Mouse (Mus musculus) gastrocnemius, postnatal 36 days (tissue): ENCODE data around the gene Txk. TPM values are rescaled to one million over a fixed set of nuclear protein-coding genes. Genes with fewer than 3 reads are reported as not detected.
A peak's percentile ranks its signal among the peaks of the same experiment; 100 is the strongest.

ENCODE experiments used
- DNase-seq, 2 experiments: peaks; one replicate each; pipeline ENCODE4 v3.0.0; 2022
- intact Hi-C: fragments of 180-260 bp; cut with DNase I; formaldehyde crosslinking; loops from one replicate; pipeline ENCODE4 v1.15.1; 2025
- total RNA-seq, 2 experiments: library from RNA; stranded (reverse); gene quantifications; 2 replicates each; pipeline ENCODE4 v1.2.3; 2021

Gene Txk
- total RNA-seq, 2 experiments from 2014 or later = 0.15 TPM; not detected in 1

DNA sequence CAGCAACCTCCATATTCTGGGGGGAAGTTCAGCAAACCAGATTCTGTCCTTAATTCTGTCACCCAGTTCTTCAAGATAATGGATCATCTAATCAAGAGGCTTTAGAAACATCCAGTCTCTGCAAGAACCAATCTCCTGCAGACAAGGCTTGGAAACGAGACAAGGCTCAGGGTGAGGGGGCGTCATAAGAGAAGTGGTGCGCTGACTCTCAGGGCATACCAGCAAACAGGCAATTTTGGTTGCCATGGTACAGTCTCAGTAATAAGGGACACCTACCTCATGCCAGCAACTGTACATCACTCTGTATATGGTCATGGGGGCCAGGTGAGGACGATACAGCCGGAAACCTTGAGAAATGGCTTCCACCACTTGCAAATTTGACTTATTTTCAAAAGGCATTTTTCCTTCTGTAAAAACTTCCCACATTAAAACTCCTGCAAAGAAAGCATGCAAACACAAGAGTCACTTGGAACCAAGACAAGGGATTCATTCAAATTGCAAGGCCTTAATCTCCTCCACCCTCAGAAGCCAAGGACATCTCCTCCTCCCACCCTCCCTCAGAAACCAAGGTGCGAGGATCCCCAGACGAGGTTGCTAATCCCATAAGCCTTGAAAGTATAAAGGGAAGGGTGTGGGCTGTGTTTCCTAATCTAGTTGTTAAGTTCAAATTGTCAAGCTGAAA is 53.6 kb downstream of the Txk start:
- no peak for DNase-seq
- intact Hi-C loops = no loop called here

DNA sequence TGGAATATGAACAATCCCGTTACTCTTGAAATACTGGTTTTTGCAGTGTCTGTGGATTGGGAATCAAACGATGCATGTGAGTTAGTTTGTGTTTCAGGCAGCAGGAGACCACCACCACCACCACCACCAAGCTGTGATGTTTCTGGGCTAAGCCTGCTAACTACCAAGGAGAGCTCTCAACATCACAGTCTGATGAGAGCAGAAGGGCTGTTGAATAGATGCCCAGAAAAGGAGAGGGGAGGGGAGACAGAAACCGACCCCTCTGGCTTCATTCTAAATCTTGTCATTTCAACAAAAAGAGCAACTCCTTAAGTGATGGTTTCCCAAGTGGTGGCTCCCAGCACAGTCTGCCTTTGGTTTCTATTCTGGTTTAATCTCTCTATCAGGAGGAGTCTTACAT is 54.2 kb downstream of the Txk start:
- DNase-seq = no peak
- intact Hi-C loops = no loop called here

DNA sequence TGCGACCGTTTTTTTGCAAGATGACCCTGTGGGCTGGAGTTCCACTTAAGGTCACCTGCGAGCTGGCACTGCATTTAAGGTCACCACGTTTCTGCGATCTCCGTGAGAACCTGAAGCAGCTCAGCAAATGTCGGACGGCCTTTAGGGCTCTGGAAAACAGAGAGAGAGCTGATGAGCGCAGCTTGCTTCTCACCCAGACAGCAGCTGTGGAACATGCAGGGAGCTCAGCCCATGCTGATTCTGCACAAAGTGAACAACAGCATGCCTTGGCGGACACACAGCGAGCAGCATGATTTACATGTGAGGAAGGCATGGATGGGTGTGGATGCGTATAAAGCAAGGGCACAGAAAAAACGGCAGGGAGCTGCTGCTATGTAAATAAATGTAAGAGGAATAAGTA is 56.1 kb downstream of the Txk start:
- intact Hi-C loops = no loop called here

DNA sequence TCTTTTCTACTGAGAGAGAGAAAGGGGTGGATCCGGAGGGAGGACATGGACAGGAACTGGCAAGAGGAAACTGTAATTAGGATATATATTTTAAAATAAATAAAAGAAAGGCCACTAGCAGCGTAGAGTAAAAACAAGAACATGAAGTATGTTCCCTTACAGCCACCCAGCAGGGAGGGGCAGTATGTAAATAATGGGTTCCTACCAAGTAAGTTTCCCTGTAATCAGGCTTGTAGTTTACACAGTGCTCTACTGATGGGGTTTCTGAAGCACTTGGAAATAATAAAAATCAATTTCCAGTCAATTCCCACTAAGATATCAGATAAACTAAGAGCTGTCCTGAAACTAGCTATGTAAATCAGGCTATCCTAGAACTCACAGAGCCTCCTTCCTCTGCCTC is 57.9 kb downstream of the Txk start:
- no peak for DNase-seq
- intact Hi-C loops = no loop called here

More for the DNA sequence above, 56.1 kb downstream of the Txk start:
- DNase-seq = no peak

DNA sequence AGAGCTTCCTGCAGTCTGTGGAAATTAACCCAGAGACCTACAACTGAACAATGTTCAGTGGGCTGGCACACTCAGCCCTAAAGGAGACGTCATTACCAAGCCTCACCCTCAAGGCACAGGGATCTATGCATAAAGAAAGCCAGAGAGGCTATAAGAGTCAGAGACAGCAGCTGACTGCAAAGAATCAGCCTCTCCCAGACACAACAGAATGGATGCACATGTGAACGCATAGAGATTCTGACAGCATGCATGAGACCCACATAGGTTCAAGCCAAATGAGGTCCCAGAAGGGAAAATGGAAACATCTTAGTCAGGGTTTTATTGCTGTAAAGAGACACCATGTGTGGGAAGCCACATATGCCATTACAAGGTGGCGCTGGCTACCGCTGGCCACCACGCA is 62.1 kb downstream of the Txk start:
- DNase-seq = no peak
- intact Hi-C loops = no loop called here

DNA sequence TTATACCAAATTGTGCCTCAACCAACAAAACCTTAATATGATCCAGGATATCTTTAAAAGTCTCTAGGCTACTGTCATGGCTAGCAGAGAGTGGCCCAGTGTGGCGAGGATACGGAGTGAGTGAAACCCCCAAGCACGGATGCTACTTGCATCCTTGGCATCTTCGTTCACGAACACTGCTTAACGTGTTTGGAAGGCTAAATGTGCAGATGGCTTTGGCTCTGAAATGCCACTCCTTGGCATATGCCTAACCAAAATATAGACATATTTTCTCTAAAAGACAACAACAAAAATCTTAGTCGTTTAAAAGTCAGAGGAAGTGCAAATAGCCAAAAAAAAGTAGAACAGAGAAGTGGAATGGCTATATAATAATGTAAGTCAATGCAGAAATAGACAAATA is 63.0 kb downstream of the Txk start:
- intact Hi-C loops = no loop called here
- no peak for DNase-seq

DNA sequence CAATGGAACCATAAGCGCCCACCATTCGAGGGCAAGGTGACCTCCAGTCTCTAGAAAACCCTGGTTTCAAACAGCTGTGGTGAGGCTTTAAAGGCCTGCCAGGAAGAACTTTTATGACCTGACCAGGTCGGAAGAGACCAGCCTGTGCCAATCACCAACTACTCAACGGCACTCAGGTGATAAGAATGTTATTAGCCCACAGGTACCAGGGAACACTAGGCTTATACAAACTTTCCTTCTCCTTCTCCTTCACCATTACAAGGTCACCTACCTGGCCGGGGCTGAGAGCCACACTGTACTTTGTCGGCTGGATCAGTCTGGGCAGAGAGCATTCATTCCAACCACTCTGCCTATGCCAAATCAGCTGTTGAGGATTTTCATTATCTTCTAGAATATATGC is 71.1 kb downstream of the Txk start:
- intact Hi-C loops = no loop called here
- DNase-seq = no peak

DNA sequence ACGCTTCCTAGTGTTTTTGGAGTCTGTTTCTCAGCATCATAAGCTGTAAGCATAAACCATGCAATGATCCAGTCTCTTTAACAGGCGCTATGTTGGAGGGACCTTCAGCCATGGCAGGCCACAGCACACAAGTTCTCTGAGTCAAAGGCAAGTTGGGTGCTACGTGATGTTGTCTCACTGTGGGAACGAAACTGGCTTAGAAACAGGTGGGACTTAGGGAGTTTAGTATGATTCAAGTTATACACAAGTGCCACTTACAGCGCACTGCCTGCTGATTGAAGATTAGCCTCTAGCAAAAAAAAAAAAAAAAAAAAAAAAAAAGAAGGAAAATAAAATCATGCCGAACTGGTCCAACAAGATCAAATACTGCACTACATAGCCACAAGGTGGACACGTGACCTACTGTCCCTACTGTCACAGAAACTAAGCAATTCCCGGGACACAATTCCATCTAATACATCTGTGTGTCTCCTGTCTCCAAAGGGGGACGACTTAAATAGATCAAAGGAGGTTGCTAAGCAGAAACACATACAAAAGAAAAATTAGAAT is 77.5 kb downstream of the Txk start:
- no peak for DNase-seq
- intact Hi-C loops = no loop called here

DNA sequence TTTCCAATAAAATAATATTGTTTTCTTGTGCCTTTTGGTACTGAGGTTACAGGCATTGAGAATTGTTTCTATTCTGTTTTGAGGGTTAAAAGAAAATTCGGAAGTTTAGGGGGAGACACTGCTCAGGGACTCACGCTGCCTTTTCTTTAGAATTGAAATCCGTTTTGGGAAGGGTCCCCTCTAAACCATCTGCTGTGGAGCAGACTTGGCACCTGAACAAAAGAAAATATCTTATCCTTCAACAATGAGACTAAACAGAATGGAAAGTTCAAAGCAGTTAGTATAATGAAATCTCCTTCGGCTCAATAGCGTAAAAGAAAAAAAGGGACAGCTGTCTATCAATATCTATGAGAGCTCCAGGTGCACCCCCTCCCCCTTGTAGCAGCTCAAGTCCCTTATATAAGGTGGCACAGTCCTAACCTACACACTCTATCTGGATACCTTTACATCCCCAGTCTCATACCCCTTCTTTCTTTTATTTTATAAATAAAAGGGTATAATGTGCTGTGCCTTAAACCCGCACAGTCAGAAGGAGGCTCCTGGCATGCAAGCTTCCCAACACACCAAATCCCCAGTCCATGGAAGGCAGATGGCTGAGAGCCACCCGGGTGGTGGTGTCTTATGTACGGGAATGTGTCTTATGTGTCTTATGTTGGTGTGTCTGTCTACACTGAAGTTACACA is 81.4 kb downstream of the Txk start:
- intact Hi-C loops = no loop called here
- DNase-seq = no peak

DNA sequence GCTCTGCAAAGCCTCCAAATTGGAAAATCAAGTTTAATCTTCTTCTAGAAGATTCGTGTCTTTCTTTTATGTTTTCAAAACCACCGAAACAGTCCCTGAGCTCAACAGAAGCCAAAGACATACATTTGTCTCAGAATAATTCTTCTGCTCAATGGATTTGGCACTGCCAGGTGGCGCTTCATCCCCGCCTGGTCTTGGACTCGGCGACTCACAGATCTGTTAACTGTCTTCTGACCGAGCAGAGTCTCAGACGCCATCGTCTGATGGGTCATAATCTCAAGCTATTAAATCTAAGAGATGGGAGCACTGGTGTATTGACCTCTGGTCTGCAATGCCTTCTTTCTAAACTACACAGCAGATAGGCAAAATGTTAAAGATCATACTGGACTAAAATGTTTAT is 84.2 kb downstream of the Txk start:
- no peak for DNase-seq
- intact Hi-C loops = no loop called here

DNA sequence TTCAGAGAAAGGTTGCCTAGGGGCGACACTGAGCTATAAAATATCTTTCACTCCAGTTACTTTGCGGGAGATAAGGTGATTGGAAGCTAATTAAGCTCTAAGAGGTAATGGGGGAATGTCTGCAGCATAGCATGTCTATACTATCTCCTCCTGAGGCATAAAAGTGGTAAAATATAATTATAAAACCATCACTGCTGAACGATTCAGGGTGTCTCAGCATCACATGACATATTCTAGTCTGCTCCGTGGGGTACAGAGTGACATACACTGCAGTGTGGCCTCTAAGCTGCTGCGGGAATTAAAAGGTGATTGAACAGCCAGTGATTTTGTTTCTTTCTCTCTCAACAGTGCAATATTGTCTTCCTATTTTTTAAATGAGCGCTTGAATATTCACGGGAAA is 86.1 kb downstream of the Txk start:
- DNase-seq = no peak
- intact Hi-C loops = no loop called here

DNA sequence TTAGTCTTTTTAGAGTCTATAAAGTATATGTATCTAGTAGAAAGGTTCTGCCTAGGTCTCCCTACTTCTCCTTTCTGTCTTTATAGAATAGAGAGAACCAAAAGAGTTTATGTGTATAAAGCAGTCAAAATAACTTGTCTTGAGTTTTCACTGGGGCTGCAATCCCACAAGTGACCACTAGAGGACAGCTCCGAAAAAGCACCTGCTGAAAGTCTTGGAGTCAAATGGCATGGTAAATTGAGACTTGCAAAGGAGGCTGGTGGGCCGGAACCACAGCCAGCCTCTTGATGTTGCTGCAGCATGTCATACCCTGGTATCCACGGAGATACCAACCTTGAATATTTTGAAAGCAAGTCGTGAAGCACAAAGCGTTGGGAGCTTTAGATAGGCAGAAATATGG is 87.3 kb downstream of the Txk start:
- DNase-seq = peak; percentile 21 to 31
- intact Hi-C loops = loop anchor here (2.0 kb wide), 2 partner anchors 46 to 96 kb away; no protein-coding TSS in a partner anchor

DNA sequence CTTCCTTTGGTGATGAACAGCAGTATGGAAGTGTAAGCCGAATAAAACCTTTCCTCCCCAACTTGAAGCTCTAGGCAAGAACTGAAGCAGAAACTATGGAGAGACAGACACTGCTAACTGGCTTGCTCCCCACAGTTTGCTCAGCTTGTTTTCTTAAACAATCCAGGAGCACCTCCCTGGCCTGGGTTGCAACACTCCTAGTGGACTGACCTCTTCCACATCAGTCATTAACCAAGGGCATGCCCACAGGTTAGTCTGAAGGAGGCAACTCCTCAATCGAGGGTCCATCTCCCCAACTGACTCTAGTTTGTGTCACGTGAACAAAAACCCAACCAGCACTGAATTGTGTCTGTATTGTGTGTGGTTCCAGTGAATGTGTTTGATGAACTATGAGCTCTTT is 87.7 kb downstream of the Txk start:
- intact Hi-C loops = loop anchor here (2.0 kb wide), 2 partner anchors 46 to 96 kb away; no protein-coding TSS in a partner anchor
- no peak for DNase-seq

DNA sequence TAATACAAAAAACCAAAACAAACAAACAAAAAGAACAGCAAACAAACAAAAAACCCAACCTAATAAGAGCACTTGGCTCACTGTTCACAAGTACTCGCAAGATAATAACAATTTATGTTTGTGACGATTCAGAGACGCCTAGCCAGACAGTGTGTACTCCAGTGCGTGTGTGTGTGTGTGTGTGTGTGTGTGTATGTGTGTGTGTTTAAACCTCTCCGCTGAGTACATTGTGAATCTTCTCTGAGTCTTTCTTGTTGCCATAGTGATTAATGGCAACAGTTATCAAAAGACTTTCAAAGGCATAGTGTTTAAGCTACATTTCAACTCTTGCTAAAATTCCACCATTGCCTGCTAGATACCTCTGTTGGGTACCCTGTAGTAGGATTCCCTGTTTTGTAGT is 88.5 kb downstream of the Txk start:
- no peak for DNase-seq
- intact Hi-C loops = loop anchor here (2.0 kb wide), 2 partner anchors 47 to 97 kb away; no protein-coding TSS in a partner anchor

DNA sequence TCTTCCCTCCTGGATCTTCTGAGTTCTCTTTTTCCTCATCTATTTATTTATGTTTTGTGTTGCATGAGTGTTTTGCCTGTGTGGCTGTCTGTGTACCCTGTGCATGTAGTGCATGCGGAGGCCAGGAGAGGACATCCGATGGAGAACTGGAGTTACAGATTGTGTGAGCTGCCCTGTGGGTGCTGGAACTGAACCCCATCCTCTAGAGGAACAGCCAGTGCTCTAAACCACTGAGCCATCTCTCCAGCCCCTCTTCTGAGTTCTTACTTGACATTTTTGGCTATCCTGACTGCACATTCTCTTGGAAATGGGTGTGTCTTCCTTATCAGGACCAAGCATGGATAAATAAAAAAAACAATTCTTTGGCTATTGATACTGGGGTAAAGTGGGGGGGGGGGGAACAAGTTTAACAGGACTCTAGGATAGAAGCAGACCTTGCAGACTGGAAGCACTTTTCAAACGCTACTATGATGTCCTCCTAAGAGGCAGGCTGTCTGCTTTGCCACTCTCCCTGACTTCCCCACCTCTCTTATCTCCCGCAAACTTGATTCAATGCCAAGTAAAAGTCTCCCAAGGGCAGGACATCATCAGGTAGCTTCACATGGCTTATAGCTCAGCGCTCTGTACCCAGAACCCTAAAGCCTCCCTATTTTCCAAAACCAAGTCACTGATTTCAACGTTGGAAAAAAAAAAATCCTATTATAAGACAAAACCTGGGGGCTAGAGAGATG is 91.4 kb downstream of the Txk start:
- DNase-seq = no peak
- intact Hi-C loops = no loop called here

DNA sequence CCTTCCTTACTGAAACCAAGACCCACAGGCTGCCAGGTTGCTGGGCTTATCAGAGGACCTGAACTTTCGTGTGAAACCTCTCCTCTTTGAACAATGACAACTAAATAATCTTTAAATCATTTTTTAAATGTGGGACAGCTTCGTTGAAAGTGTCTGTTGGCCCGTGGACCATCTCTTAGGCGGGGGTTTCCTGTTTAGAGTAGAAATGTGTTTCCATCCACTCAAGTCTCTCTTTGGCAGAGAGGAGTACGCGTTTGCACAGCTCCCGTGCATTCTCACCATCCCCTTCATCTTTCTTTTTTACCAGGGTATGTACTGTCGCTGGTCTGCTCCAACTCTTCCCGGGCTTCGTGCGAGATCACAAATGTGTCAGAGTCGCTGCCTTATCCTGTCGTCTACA is 94.2 kb downstream of the Txk start:
- intact Hi-C loops = no loop called here
- no peak for DNase-seq

DNA sequence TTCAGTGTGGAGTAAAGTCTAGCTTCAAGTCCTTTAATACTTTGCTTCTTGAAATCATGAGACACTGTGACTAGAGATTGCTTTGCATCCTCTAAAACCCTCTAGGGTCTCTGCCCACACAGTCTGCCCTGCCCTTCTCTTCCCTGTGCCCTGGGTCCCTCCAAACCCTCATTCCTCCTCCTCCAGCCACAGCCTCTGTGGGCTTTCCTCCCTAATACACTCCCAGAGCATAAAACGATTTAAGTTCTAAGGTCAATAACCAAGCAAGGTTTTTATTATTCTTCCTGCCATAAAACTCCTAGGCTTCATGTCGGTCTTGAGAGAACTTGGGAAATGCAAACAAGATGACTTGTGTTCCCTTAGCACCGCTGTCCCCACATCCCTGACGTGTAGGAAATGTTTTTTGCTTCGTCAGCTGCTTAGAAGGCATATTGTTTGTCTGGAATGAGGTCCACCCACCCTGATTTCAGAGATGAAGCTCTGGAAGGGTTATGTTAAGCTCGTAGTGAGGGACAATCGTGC is 96.2 kb downstream of the Txk start:
- no peak for DNase-seq
- intact Hi-C loops = no loop called here

DNA sequence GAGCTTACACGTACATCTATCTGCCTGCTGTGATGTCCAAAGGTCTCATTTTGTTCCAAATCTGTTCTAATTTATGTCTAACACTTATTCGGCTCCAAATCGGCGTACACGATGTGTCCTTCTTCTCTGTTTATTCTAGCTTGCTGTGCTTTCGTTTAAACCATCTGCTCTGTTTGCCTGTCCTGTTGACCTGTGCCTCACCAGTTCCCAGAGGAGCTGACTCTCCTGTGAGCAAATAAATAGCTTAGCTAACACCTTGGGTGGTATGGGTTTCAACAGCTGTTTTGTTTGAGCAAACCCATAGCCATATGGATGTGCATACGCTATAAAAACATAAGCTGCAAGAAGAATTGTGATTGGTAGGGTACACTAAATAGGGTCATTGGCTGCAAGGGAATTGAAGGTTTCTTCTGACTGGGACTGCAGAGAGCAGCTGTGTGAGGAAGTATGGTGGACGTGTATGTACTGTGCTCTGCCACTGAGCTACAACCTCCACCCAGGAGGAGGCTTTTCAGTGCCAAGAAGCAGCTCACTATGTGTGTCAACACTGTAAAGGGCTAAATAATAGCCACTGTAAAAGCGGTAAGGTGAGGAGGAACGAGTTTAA is 99.4 kb downstream of the Txk start:
- intact Hi-C loops = no loop called here
- DNase-seq = no peak

DNA sequence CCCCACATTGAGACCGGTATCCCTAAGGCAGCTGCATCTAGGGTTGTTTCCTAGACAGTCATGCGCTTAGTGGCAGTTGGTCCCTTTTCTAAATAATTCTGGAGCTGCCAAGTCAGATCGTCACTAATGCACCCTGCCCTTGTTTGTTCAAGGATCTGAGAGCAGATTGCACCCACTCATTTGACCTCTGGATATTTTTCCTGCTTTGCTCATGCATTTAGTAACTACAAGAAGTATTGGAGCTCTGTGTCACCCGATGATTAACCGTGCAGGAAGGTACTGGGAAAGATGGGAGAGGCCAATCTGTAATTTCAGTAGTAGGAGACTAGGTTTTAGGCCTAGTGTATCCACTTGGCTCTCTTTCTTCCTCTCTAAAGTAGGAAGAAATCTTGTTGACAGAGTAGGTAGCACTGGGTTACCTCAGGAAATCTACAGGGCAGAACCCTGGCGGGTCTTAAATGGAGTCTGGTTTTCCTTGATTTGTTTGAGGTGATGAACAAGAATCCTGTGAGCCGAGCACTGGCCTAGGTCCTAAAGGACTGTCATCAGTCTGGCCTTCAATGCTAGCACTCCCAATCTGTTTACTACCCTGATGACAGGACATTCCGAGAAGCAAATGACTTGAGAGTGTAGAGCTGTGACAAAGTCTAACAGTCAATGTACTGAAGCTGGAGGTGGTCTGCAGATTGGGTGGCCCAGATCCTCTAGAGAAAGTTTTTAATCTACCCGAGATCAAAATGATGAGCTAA is 103.4 kb downstream of the Txk start:
- intact Hi-C loops = no loop called here

More for the DNA sequence above, 103.4 kb downstream of the Txk start:
- DNase-seq = no peak
